Mouse (Mus musculus) ES-Bruce4 (cell line): ENCODE results near the gene Has1. TPM values are rescaled to one million over a fixed set of nuclear protein-coding genes. Genes with fewer than 3 reads are reported as not detected.
A peak's percentile ranks its signal among the peaks of the same experiment; 100 is the strongest.
"Not testable (repeated sequence)": the region's sequence is repeated elsewhere in the genome, so short reads cannot be mapped to it uniquely, and the experiment has no call there.

Source experiments
- H3K27ac ChIP-seq: 2 replicates; pipeline ENCODE4 v1.5.1; 2012; ENCODE audit warnings: low read length, inconsistent platforms; ENCODE audit not compliant: insufficient read depth
- H3K27me3 ChIP-seq: 2 replicates; pipeline ENCODE4 v1.6.1; 2012; ENCODE audit warnings: mild to moderate bottlenecking, low read length, inconsistent platforms; ENCODE audit not compliant: control insufficient read depth, poor library complexity, insufficient read depth, severe bottlenecking
- H3K36me3 ChIP-seq: 2 replicates; pipeline ENCODE4 v1.6.1; 2012; ENCODE audit warnings: inconsistent platforms, mild to moderate bottlenecking, low read length, moderate library complexity; ENCODE audit not compliant: control insufficient read depth, poor library complexity, insufficient read depth, severe bottlenecking
- H3K4me1 ChIP-seq: one replicate; pipeline ENCODE4 v1.8.1; 2011; ENCODE audit warnings: low read length; ENCODE audit not compliant: control insufficient read depth, insufficient read depth
- H3K4me3 ChIP-seq: 2 replicates; pipeline ENCODE4 v1.5.1; 2011; ENCODE audit warnings: low read depth, mild to moderate bottlenecking, low read length
- H3K9ac ChIP-seq: 2 replicates; pipeline ENCODE4 v1.6.1; 2012; ENCODE audit warnings: low read depth, mild to moderate bottlenecking, inconsistent platforms; ENCODE audit not compliant: poor library complexity, severe bottlenecking
- H3K9me3 ChIP-seq: replicated peaks from 2 replicates; pipeline ENCODE4 v1.6.1; 2012; ENCODE audit warnings: mild to moderate bottlenecking, low read length, inconsistent platforms; ENCODE audit not compliant: control insufficient read depth, poor library complexity, insufficient read depth, severe bottlenecking
- CTCF ChIP-seq: IDR thresholded peaks from one replicate; pipeline ENCODE4 v1.8.1; 2011; ENCODE audit warnings: low read depth, low read length
- EP300 ChIP-seq: IDR thresholded peaks from 2 replicates; pipeline ENCODE4 v1.6.1; 2011; ENCODE audit warnings: low read depth, low read length; ENCODE audit not compliant: insufficient read depth
- POLR2A ChIP-seq: IDR thresholded peaks from one replicate; pipeline ENCODE4 v1.8.1; 2011; ENCODE audit warnings: low read length; ENCODE audit not compliant: insufficient read depth
- polyA plus RNA-seq: library from polyadenylated mRNA; stranded (reverse); fragments of >200 nt; gene quantifications from 2 replicates; pipeline ENCODE4 v1.2.4, GENCODE M21; 2011; ENCODE audit warnings: low read depth; ENCODE audit not compliant: missing spikeins, insufficient read depth, insufficient read length

Has1 gene
- polyA plus RNA-seq, 1 experiment: not detected

DNA sequence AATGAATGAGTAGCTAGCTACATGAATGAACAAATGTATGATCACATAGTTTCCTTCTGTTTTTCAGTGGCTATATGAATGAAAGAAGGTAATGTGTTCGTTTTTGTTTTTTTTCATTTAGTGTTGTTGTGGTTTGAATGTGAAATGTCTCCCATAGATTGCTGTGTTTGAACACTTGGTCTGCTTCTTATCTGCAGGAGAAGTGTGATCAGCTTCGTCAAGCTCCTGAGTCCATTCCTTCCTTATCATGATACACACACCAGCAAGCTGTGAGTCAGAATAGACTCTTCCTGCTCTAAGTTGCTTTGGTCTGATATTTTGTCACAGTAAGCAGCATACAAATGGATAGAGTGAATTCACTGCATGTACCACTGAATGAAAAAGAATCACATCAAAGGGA is 6.0 kb downstream of the Has1 start:
- Histone ChIP-seq H3K4me3 (no peak overlapping the region), H3K27me3 (peaks cover 4% of the 10 kb centered on the region), H3K36me3 (no peaks in the 10 kb centered on the region), H3K9ac (no peak overlapping the region), H3K4me1 (no peaks in the 10 kb centered on the region), H3K9me3 (no peaks in the 10 kb centered on the region), H3K27ac (no peak overlapping the region)
- no peak for TF ChIP-seq POLR2A
- no peak for TF ChIP-seq CTCF

GRCm38 (mm10) chr17:17845187-17846027 is 9.6 kb downstream of the Has1 start:
- H3K27ac ChIP-seq: no peak overlapping the region
- H3K4me3 ChIP-seq: no peak overlapping the region
- no peak overlapping the region for H3K9ac ChIP-seq
- TF ChIP-seq CTCF (peak; percentile 22), EP300 (no peak)
- H3K9me3 ChIP-seq: no peaks in the 10 kb centered on the region
- no peaks in the 10 kb centered on the region for H3K4me1 ChIP-seq
- H3K27me3 ChIP-seq: peaks cover 4% of the 10 kb centered on the region
- H3K36me3 ChIP-seq: 0 out of 2 replicates have a peak, but pooled peaks cover 2% of the 10 kb centered on the region

- not testable (repeated sequence) for H3K4me3 ChIP-seq, H3K27me3 ChIP-seq, H3K9me3 ChIP-seq, H3K27ac ChIP-seq, H3K4me1 ChIP-seq, H3K9ac ChIP-seq, H3K36me3 ChIP-seq
Observed at GRCm38 (mm10) chr17:17844606-17845005, 10.4 kb downstream of the Has1 start.

GRCm38 (mm10) chr17:17843534-17844261 is 11.3 kb downstream of the Has1 start:
- Histone ChIP-seq H3K4me1 (no peaks in the 10 kb centered on the region), H3K9me3 (no peaks in the 10 kb centered on the region), H3K4me3 (peak overlapping the region; percentile 31), H3K9ac (no peak overlapping the region), H3K27me3 (no peaks in the 10 kb centered on the region; the same call in 1 of the 2 replicates), H3K36me3 (0 out of 2 replicates have a peak, but pooled peaks cover 2% of the 10 kb centered on the region), H3K27ac (no peak overlapping the region)
- TF ChIP-seq EP300: no peak
- no peak for TF ChIP-seq CTCF
- no peak for TF ChIP-seq POLR2A

DNA sequence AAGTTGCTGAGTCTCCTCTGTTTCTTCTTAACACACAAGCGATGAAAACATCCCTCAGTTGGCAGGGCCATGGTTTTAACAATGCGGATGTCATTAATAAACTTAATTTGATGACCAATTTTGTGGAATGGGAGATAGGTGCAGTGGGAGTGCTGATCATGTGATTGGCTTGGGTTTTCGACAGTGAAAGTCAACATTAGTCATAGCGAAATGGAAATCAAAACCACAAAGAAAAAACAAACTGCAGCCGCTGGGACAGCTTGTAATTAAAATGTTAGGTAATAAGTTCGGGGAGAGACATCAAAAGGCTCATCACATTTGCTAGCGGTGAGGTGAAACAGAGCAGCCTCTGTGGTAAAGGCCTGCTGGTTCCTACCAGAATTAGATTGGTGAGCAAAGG is 14.2 kb downstream of the Has1 start:
- Histone ChIP-seq H3K27ac (no peak overlapping the region), H3K4me1 (no peaks in the 10 kb centered on the region), H3K36me3 (0 out of 2 replicates have a peak, but pooled peaks cover 2% of the 10 kb centered on the region), H3K9me3 (no peaks in the 10 kb centered on the region), H3K27me3 (no peaks in the 10 kb centered on the region), H3K9ac (no peak overlapping the region), H3K4me3 (no peak overlapping the region)
- TF ChIP-seq POLR2A (no peak), CTCF (no peak), EP300 (no peak)

GRCm38 (mm10) chr17:17839276-17839675 is 15.7 kb downstream of the Has1 start:
- Histone ChIP-seq H3K27ac (no peak overlapping the region), H3K9ac (peak overlapping the region; percentile 83; the same call in 1 of the 2 replicates), H3K4me1 (no peaks in the 10 kb centered on the region), H3K27me3 (no peaks in the 10 kb centered on the region), H3K9me3 (no peaks in the 10 kb centered on the region), H3K36me3 (0 out of 2 replicates have a peak, but pooled peaks cover 2% of the 10 kb centered on the region), H3K4me3 (no peak overlapping the region)
- no peak for TF ChIP-seq CTCF
- no peak for TF ChIP-seq EP300
